Mouse (Mus musculus) liver, embryonic 12.5 days (tissue): ENCODE measurements at regions not wholly inside any gene's neighbourhood (a gene's known extent, or its start where the extent isn't known, plus 50 kb on each side); places are given as distances from the start of the nearest gene placed in this dataset.

Source experiments
- ATAC-seq: fragments of 200-750 bp; cut with Nextera tagmentation; 2 replicates; pipeline ENCODE4 v1.8.0; 2017; ENCODE audit warnings: moderate number of reproducible peaks, mild to moderate bottlenecking, moderate library complexity
- H3K27ac ChIP-seq: fragments of 300-500 bp; sonication (generic); 2 replicates; pipeline ENCODE4 v1.5.1; 2016; ENCODE audit warnings: mild to moderate bottlenecking
- H3K27me3 ChIP-seq: fragments of 300-500 bp; sonication (generic); replicated peaks from 2 replicates; pipeline ENCODE4 v1.6.1; 2016; ENCODE audit warnings: mild to moderate bottlenecking, moderate library complexity
- H3K36me3 ChIP-seq: fragments of 300-500 bp; sonication (generic); 2 replicates; pipeline ENCODE4 v1.6.1; 2016; ENCODE audit warnings: mild to moderate bottlenecking, moderate library complexity
- H3K4me1 ChIP-seq: fragments of 300-500 bp; sonication (generic); 2 replicates; pipeline ENCODE4 v1.6.1; 2016
- H3K4me2 ChIP-seq: fragments of 300-500 bp; sonication (generic); 2 replicates; pipeline ENCODE4 v1.6.1; 2016; ENCODE audit warnings: mild to moderate bottlenecking, moderate library complexity
- H3K4me3 ChIP-seq: fragments of 300-500 bp; sonication (generic); 2 replicates; pipeline ENCODE4 v1.5.1; 2016; ENCODE audit warnings: mild to moderate bottlenecking, moderate library complexity
- H3K9ac ChIP-seq: fragments of 300-500 bp; sonication (generic); 2 replicates; pipeline ENCODE4 v1.6.1; 2016; ENCODE audit warnings: mild to moderate bottlenecking, moderate library complexity
- H3K9me3 ChIP-seq: fragments of 300-500 bp; sonication (generic); replicated peaks from 2 replicates; pipeline ENCODE4 v1.6.1; 2016; ENCODE audit warnings: mild to moderate bottlenecking, moderate library complexity
- WGBS: fragments of 180-500 bp; shearing (Covaris S2); methylation state at CpG from one replicate; pipeline ENCODE4 v1.1.7; 2016; ENCODE audit not compliant: insufficient replicate concordance; 5-methylcytosine and 5-hydroxymethylcytosine counted together

DNA sequence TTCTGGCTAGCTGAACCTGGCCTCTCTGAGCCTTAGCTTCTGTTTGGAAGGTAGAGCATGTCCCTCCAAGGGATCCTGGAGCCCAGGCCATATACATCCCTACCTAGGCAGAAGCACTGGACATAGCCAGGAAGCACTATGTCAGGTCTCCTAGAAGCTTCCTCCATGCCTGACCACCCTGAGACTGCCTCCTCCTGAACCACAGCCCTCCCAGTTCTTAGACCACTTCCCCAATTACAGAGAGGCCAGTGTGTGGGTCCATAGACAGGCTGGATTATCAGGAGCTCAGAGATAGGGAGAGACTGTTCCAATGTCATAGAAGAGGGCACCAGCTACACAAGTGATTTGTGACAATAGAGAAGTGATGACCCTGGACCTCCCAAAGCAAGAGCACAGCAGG lies 72.0 kb downstream of the Rplp1 start:
- Histone ChIP-seq H3K4me1 (no peaks in the 10 kb centered on the region), H3K4me3 (no peak overlapping the region), H3K9me3 (no peaks in the 10 kb centered on the region), H3K9ac (no peak overlapping the region), H3K27me3 (0 out of 2 replicates have a peak, but pooled peaks cover 2% of the 10 kb centered on the region), H3K4me2 (no peak overlapping the region), H3K36me3 (no peaks in the 10 kb centered on the region), H3K27ac (no peak overlapping the region)
- ATAC-seq = no peak

GRCm38 (mm10) chr9:61841222-61841621 lies 73.1 kb downstream of the Rplp1 start:
- Histone ChIP-seq H3K9me3 (no peaks in the 10 kb centered on the region), H3K27ac (no peak overlapping the region), H3K4me1 (no peaks in the 10 kb centered on the region), H3K9ac (no peak overlapping the region), H3K4me2 (no peak overlapping the region), H3K27me3 (0 out of 2 replicates have a peak, but pooled peaks cover 2% of the 10 kb centered on the region), H3K36me3 (no peaks in the 10 kb centered on the region), H3K4me3 (no peak overlapping the region)
- 58% methylated on average over 8 of the region's 8 CpGs for WGBS
- ATAC-seq = no peak

DNA sequence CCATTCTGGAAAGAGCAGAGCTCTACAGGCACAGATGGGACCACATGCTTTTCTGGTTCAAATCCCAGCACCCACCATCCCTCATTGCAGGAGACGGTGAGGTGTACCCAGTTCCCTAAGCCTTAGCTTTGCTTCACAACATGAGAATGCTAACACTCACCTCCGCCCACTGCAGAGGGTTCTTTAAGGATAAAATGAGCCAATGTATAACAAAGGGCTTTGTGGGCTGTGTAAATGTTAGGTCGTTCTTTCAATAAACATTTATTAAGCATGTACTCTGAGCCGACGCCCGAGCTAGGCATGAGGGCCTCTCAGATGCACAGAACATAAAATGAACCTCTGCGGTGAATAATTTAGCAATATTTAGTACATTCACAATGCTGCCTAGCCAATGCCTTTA lies 74.0 kb downstream of the Rplp1 start:
- no peaks in the 10 kb centered on the region for H3K4me1 ChIP-seq
- no peak overlapping the region for H3K4me2 ChIP-seq
- H3K27ac ChIP-seq = no peak overlapping the region
- WGBS = 69% methylated on average over 7 of the region's 7 CpGs
- no peak overlapping the region for H3K9ac ChIP-seq
- no peak for ATAC-seq
- H3K9me3 ChIP-seq = no peaks in the 10 kb centered on the region
- no peaks in the 10 kb centered on the region for H3K36me3 ChIP-seq
- H3K27me3 ChIP-seq = 0 out of 2 replicates have a peak, but pooled peaks cover 2% of the 10 kb centered on the region
- H3K4me3 ChIP-seq = no peak overlapping the region

DNA sequence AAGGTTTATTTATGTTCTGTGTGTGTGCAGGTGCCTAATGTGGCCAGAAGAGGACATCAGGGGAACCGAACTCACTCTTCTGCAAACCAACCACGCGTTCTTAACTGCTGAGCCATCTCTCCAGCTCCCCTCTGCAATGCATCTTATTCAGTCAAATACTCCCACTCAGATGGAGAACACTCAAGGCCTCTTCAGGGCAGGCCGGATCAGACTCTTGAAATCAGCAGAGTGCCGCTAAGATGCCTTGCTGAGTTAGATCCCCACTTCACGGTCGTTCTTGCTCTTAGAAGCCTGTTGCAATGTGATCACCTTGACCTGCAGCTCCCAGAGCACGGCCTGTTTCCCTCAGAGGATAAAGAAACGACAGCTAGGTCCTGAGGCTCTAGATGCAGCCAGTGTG lies 81.1 kb downstream of the Rplp1 start:
- WGBS = 67% methylated on average over 9 of the region's 9 CpGs
- Histone ChIP-seq H3K4me1 (no peaks in the 10 kb centered on the region), H3K4me3 (no peak overlapping the region), H3K4me2 (no peak overlapping the region), H3K9me3 (no peaks in the 10 kb centered on the region), H3K27ac (no peak overlapping the region), H3K27me3 (0 out of 2 replicates have a peak, but pooled peaks cover 9% of the 10 kb centered on the region), H3K36me3 (no peaks in the 10 kb centered on the region), H3K9ac (no peak overlapping the region)
- ATAC-seq = no peak

- Histone ChIP-seq H3K27ac (no peak overlapping the region), H3K36me3 (no peaks in the 10 kb centered on the region), H3K4me1 (no peaks in the 10 kb centered on the region), H3K4me3 (no peak overlapping the region), H3K27me3 (0 out of 2 replicates have a peak, but pooled peaks cover 18% of the 10 kb centered on the region), H3K9ac (no peak overlapping the region), H3K4me2 (no peak overlapping the region), H3K9me3 (no peaks in the 10 kb centered on the region)
- 62% methylated on average over 7 of the region's 7 CpGs for WGBS
- no peak for ATAC-seq
These were observed 84.1 kb downstream of the Rplp1 start for GRCm38 (mm10) chr9:61830236-61830635.

DNA sequence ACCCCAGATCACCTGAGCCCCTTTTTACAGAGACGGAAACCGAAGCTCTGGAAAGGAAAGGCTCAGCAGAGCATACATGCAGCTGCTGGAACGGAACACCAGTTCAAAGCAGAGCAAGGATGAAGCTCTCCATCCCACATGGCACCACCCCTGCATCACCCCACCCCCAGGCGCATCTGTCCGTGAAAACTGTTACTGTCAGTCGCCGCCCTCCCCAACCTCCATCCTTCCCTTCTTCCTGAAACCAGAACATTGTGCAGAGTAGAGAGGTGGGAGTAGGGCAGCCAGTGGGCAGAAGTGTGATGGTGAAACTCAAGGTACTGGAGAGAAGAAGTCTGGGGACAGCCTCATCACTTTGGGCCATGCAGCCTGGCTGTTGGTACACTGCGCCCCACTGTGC lies 84.6 kb downstream of the Rplp1 start:
- Histone ChIP-seq H3K9me3 (no peaks in the 10 kb centered on the region), H3K4me1 (no peaks in the 10 kb centered on the region), H3K4me3 (no peak overlapping the region), H3K4me2 (no peak overlapping the region), H3K9ac (no peak overlapping the region), H3K27me3 (0 out of 2 replicates have a peak, but pooled peaks cover 18% of the 10 kb centered on the region), H3K36me3 (no peaks in the 10 kb centered on the region), H3K27ac (no peak overlapping the region)
- WGBS = 65% methylated on average over 8 of the region's 8 CpGs
- ATAC-seq = no peak

GRCm38 (mm10) chr9:61829301-61829700 lies 85.0 kb downstream of the Rplp1 start:
- H3K9ac ChIP-seq = no peak overlapping the region
- H3K4me2 ChIP-seq = no peak overlapping the region
- H3K4me3 ChIP-seq = no peak overlapping the region
- 0 out of 2 replicates have a peak, but pooled peaks cover 18% of the 10 kb centered on the region for H3K27me3 ChIP-seq
- no peaks in the 10 kb centered on the region for H3K36me3 ChIP-seq
- no peak for ATAC-seq
- no peaks in the 10 kb centered on the region for H3K4me1 ChIP-seq
- no peaks in the 10 kb centered on the region for H3K9me3 ChIP-seq
- H3K27ac ChIP-seq = no peak overlapping the region
- 65% methylated on average over 3 of the region's 3 CpGs for WGBS

DNA sequence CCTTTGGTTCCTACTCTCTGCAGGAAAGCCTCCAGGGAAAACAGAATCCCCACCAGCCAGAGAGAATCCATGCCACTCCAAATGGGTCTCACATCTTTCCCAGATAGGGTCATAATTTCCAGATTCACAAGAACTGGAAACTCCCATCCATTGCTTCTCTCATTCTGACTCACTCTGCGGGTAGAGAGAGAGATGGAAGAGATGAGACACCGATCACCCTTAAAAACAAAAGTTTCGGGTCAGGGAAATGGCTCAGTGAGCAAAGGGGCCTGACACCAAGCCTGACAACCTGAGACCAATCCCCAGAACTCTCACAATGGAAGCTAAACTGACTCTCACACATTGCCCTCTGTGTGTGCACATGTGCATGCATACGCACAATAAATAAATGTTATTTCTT lies 86.6 kb downstream of the Rplp1 start:
- Histone ChIP-seq H3K9ac (no peak overlapping the region), H3K4me1 (no peaks in the 10 kb centered on the region), H3K27ac (no peak overlapping the region), H3K36me3 (no peaks in the 10 kb centered on the region), H3K27me3 (0 out of 2 replicates have a peak, but pooled peaks cover 18% of the 10 kb centered on the region), H3K4me3 (no peak overlapping the region), H3K4me2 (no peak overlapping the region), H3K9me3 (no peaks in the 10 kb centered on the region)
- WGBS = 77% methylated on average over 4 of the region's 4 CpGs
- no peak for ATAC-seq

- H3K4me3 ChIP-seq = no peak overlapping the region
- 52% methylated on average over 2 of the region's 2 CpGs for WGBS
- H3K9ac ChIP-seq = no peak overlapping the region
- H3K27me3 ChIP-seq = 0 out of 2 replicates have a peak, but pooled peaks cover 18% of the 10 kb centered on the region
- no peaks in the 10 kb centered on the region for H3K36me3 ChIP-seq
- no peaks in the 10 kb centered on the region for H3K9me3 ChIP-seq
- no peak overlapping the region for H3K4me2 ChIP-seq
- H3K4me1 ChIP-seq = no peaks in the 10 kb centered on the region
- no peak for ATAC-seq
- no peak overlapping the region for H3K27ac ChIP-seq
These were observed 87.3 kb downstream of the Rplp1 start for GRCm38 (mm10) chr9:61827014-61827413.

- Histone ChIP-seq H3K27me3 (0 out of 2 replicates have a peak, but pooled peaks cover 18% of the 10 kb centered on the region), H3K27ac (no peak overlapping the region), H3K4me1 (no peaks in the 10 kb centered on the region), H3K36me3 (no peaks in the 10 kb centered on the region), H3K9me3 (no peaks in the 10 kb centered on the region), H3K9ac (no peak overlapping the region), H3K4me2 (no peak overlapping the region), H3K4me3 (no peak overlapping the region)
- 16% methylated on average over 3 of the region's 3 CpGs for WGBS
- ATAC-seq = no peak
These were observed 87.9 kb downstream of the Rplp1 start for GRCm38 (mm10) chr9:61826415-61826814.

- no peak overlapping the region for H3K27ac ChIP-seq
These were observed 88.5 kb downstream of the Rplp1 start for GRCm38 (mm10) chr9:61825804-61826203.

GRCm38 (mm10) chr9:61819836-61820235 lies 94.5 kb downstream of the Rplp1 start:
- Histone ChIP-seq H3K27ac (no peak overlapping the region), H3K4me3 (no peak overlapping the region), H3K27me3 (no peaks in the 10 kb centered on the region; the same call in 1 of the 2 replicates), H3K9me3 (no peaks in the 10 kb centered on the region), H3K9ac (no peak overlapping the region), H3K4me2 (no peak overlapping the region), H3K4me1 (no peaks in the 10 kb centered on the region), H3K36me3 (no peaks in the 10 kb centered on the region)
- no peak for ATAC-seq
- whole genome bisulfite sequencing = 40% methylated on average over 1 of the region's 1 CpGs

More at GRCm38 (mm10) chr9:61825804-61826203, 88.5 kb downstream of the Rplp1 start:
- H3K9ac ChIP-seq = no peak overlapping the region
- 45% methylated on average over 2 of the region's 2 CpGs for WGBS
- no peaks in the 10 kb centered on the region for H3K9me3 ChIP-seq
- no peaks in the 10 kb centered on the region for H3K36me3 ChIP-seq
- no peak for ATAC-seq
- H3K4me3 ChIP-seq = no peak overlapping the region
- no peak overlapping the region for H3K4me2 ChIP-seq
- no peaks in the 10 kb centered on the region for H3K4me1 ChIP-seq
- 0 out of 2 replicates have a peak, but pooled peaks cover 18% of the 10 kb centered on the region for H3K27me3 ChIP-seq

DNA sequence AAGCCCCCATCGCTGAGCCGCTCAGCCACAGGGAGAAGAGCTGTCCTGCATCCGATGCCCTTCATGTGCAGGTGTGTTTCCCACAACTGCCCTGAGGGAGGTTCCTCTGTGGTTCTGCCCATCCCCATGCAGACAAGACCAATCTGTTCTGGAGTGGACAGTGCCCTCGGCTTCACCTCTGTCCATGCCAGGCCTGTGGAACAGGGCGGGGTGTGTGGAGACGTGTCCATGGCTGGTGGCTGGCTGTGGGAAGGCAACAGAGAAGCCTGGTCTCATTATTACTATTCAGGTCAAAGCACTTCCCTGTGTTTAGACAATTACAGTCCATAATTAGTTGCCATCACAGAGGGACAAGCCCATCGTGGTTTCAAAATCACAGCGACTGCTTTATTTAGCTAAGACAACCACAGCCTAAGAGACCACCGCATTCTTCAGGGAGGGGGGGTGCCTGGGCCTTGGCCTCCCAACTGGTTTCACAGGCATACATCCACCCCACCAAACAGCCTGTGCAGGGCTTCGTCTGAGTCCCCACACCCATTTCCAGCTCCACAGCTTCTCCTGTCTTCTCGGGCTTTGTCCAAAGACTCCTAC lies 97.7 kb downstream of the Rplp1 start:
- 73% methylated on average over 11 of the region's 11 CpGs for WGBS
- Histone ChIP-seq H3K4me1 (no peaks in the 10 kb centered on the region), H3K9ac (no peak overlapping the region), H3K36me3 (no peaks in the 10 kb centered on the region), H3K9me3 (no peaks in the 10 kb centered on the region), H3K4me3 (no peak overlapping the region), H3K27ac (no peak overlapping the region), H3K27me3 (peaks cover 3% of the 10 kb centered on the region; the same call in 1 of the 2 replicates), H3K4me2 (no peak overlapping the region)
- ATAC-seq = no peak
